Mouse (Mus musculus) liver, embryonic 14.5 days (tissue): ENCODE data around the gene Cbx4.

Experiments
- CTCF ChIP-seq: IDR thresholded peaks from 2 replicates; pipeline ENCODE4 v1.5.1; 2016; ENCODE audit warnings: antibody characterized with exemption, low read depth, control low read depth
- EP300 ChIP-seq: IDR thresholded peaks from 2 replicates; pipeline ENCODE4 v1.6.1; 2016; ENCODE audit warnings: antibody characterized with exemption, low read depth

DNA sequence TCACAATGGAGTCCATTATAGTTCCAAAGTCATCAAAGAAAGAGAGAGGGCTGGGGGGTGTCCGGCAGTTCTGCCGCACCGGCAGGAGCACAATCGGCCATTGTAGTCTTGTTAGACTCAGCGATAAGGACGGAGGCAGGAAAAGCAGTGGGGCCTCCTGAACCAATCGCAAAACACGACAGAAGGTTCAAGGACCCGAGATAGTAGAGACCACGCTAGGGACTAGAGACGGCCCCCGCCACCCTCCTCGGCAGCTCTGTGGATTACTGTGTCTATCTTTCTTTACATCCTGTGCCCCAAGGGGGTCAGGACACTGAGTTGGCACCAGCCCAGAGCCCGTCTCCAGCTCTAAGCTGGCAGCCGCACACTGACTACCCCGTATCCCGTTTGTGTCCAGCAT lies 48.6 kb upstream of the Cbx4 start:
- TF ChIP-seq CTCF (no peak), EP300 (no peak)
